Mouse (Mus musculus) G1E (cell line): ENCODE measurements around the gene Rap2b.

Experiments
- CTCF ChIP-seq: IDR thresholded peaks from 2 replicates; pipeline ENCODE4 v1.5.1; 2012; ENCODE audit warnings: low read depth, low read length, inconsistent platforms, mixed read lengths
- GATA1 ChIP-seq: IDR thresholded peaks from 2 replicates; pipeline ENCODE4 v1.6.1; 2012; ENCODE audit warnings: borderline replicate concordance, low read length, inconsistent platforms, mixed read lengths
- POLR2AphosphoS5 ChIP-seq: IDR thresholded peaks from 2 replicates; pipeline ENCODE4 v1.6.1; 2012; ENCODE audit warnings: low read depth, low read length, inconsistent platforms; ENCODE audit not compliant: insufficient replicate concordance
- TAL1 ChIP-seq: conservative IDR thresholded peaks from 2 replicates; pipeline ENCODE4 v1.6.1; 2012; ENCODE audit warnings: low read depth, low read length, inconsistent platforms, mixed read lengths

DNA sequence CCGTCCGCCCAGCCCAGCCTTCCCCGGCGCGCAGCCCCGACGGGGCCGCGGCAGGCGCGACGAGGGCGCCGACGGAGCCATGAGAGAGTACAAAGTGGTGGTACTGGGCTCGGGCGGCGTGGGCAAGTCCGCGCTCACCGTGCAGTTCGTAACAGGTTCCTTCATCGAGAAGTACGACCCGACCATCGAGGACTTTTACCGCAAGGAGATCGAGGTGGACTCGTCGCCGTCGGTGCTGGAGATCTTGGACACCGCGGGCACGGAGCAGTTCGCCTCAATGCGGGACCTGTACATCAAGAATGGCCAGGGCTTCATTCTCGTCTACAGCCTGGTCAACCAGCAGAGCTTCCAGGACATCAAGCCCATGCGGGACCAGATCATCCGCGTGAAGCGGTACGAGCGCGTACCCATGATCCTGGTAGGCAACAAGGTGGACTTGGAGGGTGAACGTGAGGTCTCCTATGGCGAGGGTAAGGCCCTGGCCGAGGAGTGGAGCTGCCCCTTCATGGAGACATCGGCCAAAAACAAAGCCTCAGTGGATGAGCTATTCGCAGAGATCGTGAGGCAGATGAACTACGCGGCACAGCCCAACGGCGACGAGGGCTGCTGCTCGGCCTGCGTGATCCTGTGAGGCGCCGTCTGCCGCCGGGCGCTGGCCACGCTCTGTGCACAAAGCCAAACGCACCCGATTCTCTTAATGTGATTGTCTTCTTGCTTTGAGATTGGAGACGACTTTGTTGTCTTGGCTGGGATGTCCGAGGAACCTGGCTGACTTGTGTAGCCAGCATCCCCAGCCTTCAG, 3.7 kb downstream of the Rap2b start:
- TF ChIP-seq GATA1 (no peak), CTCF (no peak), TAL1 (no peak), POLR2AphosphoS5 (no peak)
